Mouse (Mus musculus) Patski (cell line): ENCODE results near the gene Wnt5b. TPM values are rescaled to one million over a fixed set of nuclear protein-coding genes. Genes with fewer than 3 reads are reported as not detected.
A peak's percentile ranks its signal among the peaks of the same experiment; 100 is the strongest.
"Not testable (repeated sequence)": the region's sequence is repeated elsewhere in the genome, so short reads cannot be mapped to it uniquely, and the experiment has no call there.

Experiments
- ATAC-seq: fragments of 100-300 bp; one replicate; pipeline ENCODE4 v1.8.0; 2021
- CTCF ChIA-PET: fragments of 350-600 bp; sonication (Branson Sonifier 250); formaldehyde crosslinking; loops from one replicate; lab custom pipeline; 2022; ENCODE audit warnings: inconsistent platforms; lab: Charles Lee
- POLR2A ChIA-PET: fragments of 350-600 bp; sonication (Branson Sonifier 250); formaldehyde crosslinking; loops from one replicate; lab custom pipeline; 2022; ENCODE audit warnings: antibody characterized with exemption, inconsistent platforms; lab: Charles Lee
- DNase-seq: peaks from one replicate; pipeline ENCODE4 v3.0.0-alpha.2; 2011; ENCODE audit warnings: low read depth, low spot score
- H3K27me3 ChIP-seq: fragments of 371-371 bp; one replicate; pipeline ENCODE4 v1.5.1; 2021
- CTCF ChIP-seq: fragments of 100-300 bp; IDR thresholded peaks from one replicate; pipeline ENCODE4 v1.5.1; 2021
- in situ Hi-C: fragments of 300-500 bp; cut with MboI; formaldehyde crosslinking; loops from 3 replicates; pipeline ENCODE4 v1.11.1; 2018; ENCODE audit warnings: low pct_unique_long_range_greater_than_20kb, mixed read lengths
- polyA plus RNA-seq: library from polyadenylated mRNA; unstranded; gene quantifications from one replicate; pipeline ENCODE4 v1.2.3, GENCODE M21; 2021

The Wnt5b gene
- polyA plus RNA-seq, 1 experiment from 2014 or later = 9.8 TPM

DNA sequence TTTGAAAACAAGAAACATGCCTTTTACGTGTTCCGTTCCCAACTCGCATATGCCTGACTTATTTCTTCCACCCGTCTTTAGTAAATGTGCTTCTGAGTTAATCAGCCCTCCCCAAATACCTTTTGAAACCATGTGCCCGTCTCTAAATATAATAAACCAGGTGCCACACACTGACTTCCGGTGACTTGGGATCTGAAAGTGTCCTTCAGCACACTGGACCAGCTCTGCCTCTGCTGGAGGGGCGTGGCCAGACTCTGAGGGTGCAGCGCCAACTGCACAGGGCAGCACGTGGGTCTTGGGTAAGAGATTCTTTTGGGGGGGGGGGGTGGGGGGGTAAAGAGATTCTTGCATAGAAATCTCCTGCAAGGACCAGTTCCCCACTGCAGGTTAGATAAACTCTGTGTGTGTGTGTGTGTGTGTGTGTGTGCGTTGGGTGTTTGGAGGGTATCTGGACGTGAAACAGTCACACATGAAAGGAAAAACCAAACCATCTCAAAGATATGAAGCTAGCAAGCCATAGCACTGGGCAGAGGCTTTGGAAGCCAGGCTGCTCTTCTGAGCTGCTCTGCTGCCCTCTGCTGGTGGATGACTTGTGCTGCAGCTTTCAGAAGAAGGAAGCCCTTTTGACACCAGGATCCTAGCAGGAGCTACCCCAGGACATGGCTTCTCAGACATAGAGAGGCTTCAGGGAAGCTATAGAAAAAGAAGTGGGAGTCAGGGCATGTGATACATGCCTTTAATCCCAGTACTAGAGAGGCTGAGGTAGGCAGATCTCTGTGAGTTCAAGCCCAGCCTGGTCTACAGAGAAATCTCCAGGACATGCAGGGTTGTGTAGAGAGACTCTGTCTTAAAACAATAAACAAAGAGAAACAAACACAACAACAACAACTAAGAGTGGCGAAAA, 100.2 kb downstream of the Wnt5b start:
- TF ChIP-seq CTCF = peak; percentile 95
- ATAC-seq (peak; percentile 64), DNase-seq (no peak)
- CTCF ChIA-PET = interaction anchor here (0.6 to 2.8 kb wide), 20 partner anchors 8 to 225 kb away, joined by 3 to 16 read pairs (median 4); no protein-coding TSS in a partner anchor
- POLR2A ChIA-PET = interaction anchor here (0.6 to 0.7 kb wide), 2 partner anchors 13 to 1849 kb away, joined by 3 to 4 read pairs; no protein-coding TSS in a partner anchor
- in situ Hi-C loops = no loop called here
- no peaks in the 10 kb centered on the region for H3K27me3 ChIP-seq

DNA sequence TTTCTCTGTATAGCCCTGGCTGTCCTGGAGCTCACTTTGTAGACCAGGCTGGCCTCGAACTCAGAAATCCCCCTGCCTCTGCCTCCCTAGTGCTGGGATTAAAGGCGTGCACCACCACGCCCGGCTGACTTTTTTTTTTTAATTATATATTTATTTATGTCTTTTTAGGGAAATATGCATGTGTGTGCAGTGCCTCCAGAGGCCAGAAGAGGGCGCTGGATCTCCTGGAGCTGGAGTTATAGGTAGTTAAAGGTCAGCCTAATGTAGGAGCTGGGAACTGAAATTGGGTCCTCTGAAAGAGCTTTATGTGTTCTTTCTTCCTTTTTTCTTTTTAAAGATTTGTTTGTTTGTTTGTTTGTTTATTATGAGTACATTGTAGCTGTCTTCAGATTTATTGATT, 101.4 kb downstream of the Wnt5b start:
- in situ Hi-C loops, DNase-seq, ATAC-seq, H3K27me3 ChIP-seq: not testable (repeated sequence)
- ChIA-PET CTCF (interaction anchor here (0.9 to 2.8 kb wide), 6 partner anchors 9 to 222 kb away, joined by 3 to 16 read pairs (median 5); no protein-coding TSS in a partner anchor), POLR2A (interaction anchor here (1.4 kb wide), 1 partner anchor 58 kb away, joined by 3 read pairs; no protein-coding TSS in a partner anchor)

- ATAC-seq = no peak
- no peak for TF ChIP-seq CTCF
- DNase-seq = no peak
- in situ Hi-C loops = loop anchor here (10.0 kb wide), 1 partner anchor 813 kb away; no protein-coding TSS in a partner anchor
- H3K27me3 ChIP-seq = no peaks in the 10 kb centered on the region
- ChIA-PET POLR2A (no interaction called here), CTCF (no interaction called here)
Measured at GRCm38 (mm10) chr6:119437894-119438761, 106.0 kb downstream of the Wnt5b start.

DNA sequence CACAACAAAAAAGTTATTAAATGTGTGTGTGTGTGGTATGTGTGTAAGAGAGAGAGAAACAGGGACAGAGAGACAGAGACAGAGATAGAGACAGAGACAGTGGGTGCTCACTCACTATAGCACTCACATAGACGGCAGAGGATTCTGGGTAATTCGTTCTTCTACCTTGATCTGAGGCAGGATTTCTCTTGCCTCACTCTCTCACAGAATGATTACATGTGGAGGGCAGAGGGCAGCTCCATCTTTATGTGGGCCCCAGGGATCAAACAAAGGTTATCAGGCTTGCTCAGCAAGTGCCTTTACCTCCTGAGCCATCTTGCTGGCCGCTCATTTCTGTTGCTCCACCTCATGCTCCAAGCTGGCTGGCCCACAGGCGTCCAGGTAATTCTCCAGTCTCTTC, 109.8 kb downstream of the Wnt5b start:
- no peak for ATAC-seq
- H3K27me3 ChIP-seq = no peaks in the 10 kb centered on the region
- TF ChIP-seq CTCF = no peak
- ChIA-PET CTCF (interaction anchor here (1.6 to 1.8 kb wide), 3 partner anchors 10 to 15 kb away, joined by 3 to 7 read pairs (median 5); no protein-coding TSS in a partner anchor), POLR2A (no interaction called here)
- in situ Hi-C loops = loop anchor here (5.0 to 10.0 kb wide), 2 partner anchors 212 to 810 kb away; no protein-coding TSS in a partner anchor
- DNase-seq = no peak

DNA sequence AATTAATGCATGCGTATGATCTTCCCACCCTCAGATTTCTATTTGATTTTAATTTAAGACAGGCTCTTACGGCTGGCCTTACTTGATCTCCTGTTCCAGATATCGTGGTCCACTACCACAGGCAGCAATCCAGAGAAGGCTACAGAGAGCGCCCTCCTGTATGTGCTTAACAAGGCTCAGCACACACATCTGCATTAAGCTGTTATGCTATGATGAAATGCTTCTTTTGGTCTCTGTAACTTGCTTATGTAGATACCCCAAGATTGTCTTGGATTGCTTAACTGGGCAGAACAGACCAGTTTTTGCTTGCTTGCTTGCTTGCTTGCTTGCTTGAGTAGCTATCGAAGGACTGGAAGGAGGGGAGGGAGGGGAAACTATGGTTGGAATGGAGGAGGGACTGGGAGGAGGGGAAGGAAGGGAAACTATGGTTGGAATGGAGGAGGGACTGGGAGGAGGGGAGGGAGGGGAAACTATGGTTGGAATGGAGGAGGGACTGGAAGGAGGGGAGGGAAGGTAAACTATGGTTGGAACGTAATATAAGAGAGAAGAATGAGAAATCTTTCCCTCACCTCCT, 112.3 kb downstream of the Wnt5b start:
- DNase-seq (no peak), ATAC-seq (no peak)
- ChIA-PET CTCF (interaction anchor here (1.4 to 3.4 kb wide), 4 partner anchors 9 to 83 kb away, joined by 3 to 20 read pairs (median 12); no protein-coding TSS in a partner anchor), POLR2A (no interaction called here)
- in situ Hi-C loops = loop anchor here (5.0 to 10.0 kb wide), 2 partner anchors 210 to 807 kb away; no protein-coding TSS in a partner anchor
- TF ChIP-seq CTCF = no peak
- H3K27me3 ChIP-seq = no peaks in the 10 kb centered on the region

DNA sequence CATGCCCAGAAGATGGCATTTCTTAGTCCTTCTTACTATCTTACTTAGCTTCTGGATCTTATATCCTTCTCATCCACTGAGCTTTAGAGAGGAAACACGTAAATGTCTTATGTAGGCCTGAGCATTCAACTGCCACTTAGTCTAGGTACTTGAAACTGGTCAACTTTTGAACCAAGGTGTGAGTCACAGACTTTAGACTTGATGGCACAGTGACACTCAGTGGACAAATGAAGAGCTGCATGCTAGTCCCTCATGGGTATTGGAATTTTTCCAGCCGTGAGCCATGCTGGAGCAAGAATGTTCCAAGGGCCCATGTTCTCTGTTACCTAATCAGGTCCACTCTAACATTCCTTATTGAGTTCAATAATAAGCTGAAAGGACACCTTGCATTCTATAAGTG, 113.6 kb downstream of the Wnt5b start:
- in situ Hi-C loops = loop anchor here (5.0 to 10.0 kb wide), 2 partner anchors 208 to 806 kb away; no protein-coding TSS in a partner anchor
- TF ChIP-seq CTCF = peak; percentile 89
- POLR2A ChIA-PET = interaction anchor here (1.4 kb wide), 1 partner anchor 210 kb away, joined by 4 read pairs; no protein-coding TSS in a partner anchor
- DNase-seq (no peak), ATAC-seq (peak; percentile 35)
- CTCF ChIA-PET = interaction anchor here (0.6 to 3.4 kb wide), 15 partner anchors 10 to 1647 kb away, joined by 3 to 20 read pairs (median 4); no protein-coding TSS in a partner anchor
- H3K27me3 ChIP-seq = no peaks in the 10 kb centered on the region

GRCm38 (mm10) chr6:119429311-119429710, 114.8 kb downstream of the Wnt5b start:
- no peaks in the 10 kb centered on the region for H3K27me3 ChIP-seq
- DNase-seq (no peak), ATAC-seq (no peak)
- in situ Hi-C loops = loop anchor here (5.0 kb wide), 1 partner anchor 82 kb away; no protein-coding TSS in a partner anchor
- TF ChIP-seq CTCF = no peak
- POLR2A ChIA-PET = no interaction called here
- CTCF ChIA-PET = interaction anchor here (3.4 kb wide), 1 partner anchor 81 kb away, joined by 20 read pairs; no protein-coding TSS in a partner anchor

DNA sequence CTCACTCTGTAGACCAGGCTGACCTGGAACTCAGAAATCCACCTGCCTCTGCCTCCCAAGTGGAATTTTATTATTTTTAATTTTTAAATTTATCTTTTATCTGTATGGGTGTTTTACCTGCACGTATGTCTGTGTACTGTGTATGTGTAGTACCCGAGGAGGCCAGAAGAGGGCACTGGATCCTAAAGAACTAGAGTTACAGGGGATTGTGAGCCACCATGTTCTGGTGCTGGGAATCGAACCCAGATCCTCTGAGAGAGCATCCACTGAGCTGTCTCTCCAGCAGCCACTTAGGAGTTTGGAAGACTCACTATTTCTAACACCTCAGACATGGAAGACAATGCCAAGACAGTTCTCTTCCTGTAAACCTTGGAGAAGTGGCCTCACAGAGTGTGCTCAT, 115.5 kb downstream of the Wnt5b start:
- no peaks in the 10 kb centered on the region for H3K27me3 ChIP-seq
- DNase-seq (no peak), ATAC-seq (no peak)
- ChIA-PET POLR2A (no interaction called here), CTCF (interaction anchor here (0.9 to 3.4 kb wide), 2 partner anchors 15 to 80 kb away, joined by 3 to 20 read pairs; no protein-coding TSS in a partner anchor)
- peak; percentile 57 for TF ChIP-seq CTCF
- in situ Hi-C loops = loop anchor here (5.0 kb wide), 1 partner anchor 81 kb away; no protein-coding TSS in a partner anchor

DNA sequence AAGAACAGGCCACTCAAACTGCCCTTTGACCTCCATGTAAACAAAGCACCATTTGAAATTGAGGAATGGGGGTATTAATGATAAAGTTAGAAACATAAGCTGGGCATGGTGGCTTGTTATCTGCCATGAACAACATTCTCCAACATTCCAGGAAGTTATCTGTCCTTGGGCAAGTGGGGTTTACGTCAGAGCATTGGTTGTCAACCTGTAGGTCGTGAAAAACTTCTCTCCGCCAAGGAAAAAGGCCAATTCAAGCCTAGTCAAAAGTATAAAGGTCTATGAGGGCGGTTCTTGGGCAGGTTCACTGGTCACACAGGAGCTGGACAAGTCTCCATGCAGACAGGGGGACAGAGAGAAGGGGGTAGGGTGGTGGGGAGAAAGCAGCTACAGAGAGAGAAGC, 123.1 kb downstream of the Wnt5b start:
- POLR2A ChIA-PET = no interaction called here
- no peak for ATAC-seq
- in situ Hi-C loops = no loop called here
- TF ChIP-seq CTCF = no peak
- peaks cover 3% of the 10 kb centered on the region for H3K27me3 ChIP-seq
- CTCF ChIA-PET = interaction anchor here (1.6 kb wide), 1 partner anchor 10 kb away, joined by 6 read pairs; no protein-coding TSS in a partner anchor
- no peak for DNase-seq
